Mouse (Mus musculus): ENCODE data around the gene Relch. TPM values are rescaled to one million over a fixed set of nuclear protein-coding genes. Genes with fewer than 3 reads are reported as not detected.
A peak's percentile ranks its signal among the peaks of the same experiment; 100 is the strongest.
"Not testable (repeated sequence)": the region's sequence is repeated elsewhere in the genome, so short reads cannot be mapped to it uniquely, and the experiment has no call there.

The Relch gene
- polyA plus RNA-seq, 1 experiment from 2014 or later, result 21.5 TPM

DNA sequence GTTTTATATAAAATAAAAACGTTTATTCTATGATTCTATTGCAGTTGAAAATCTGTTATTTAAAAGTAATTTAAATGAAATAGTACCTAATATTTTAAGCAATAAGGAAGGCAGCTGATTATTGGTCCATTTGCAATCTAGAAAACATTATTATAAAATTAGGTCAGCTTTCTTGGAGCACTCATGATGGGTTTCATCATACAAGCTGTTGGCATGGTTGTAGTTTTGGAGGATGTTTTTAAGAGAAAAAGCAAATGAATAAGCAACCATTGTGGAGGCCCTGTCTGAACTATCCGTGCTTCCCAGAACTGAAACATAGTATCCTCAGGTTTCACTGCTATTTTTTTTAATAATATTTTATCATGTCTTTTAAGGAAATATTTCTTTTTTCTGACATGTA, 31.9 kb downstream of the Relch start:
- ATAC-seq (ENCODE audit: low FRiP score, low TSS enrichment) (no peak), DNase-seq (ENCODE audit: low spot score) (no peak)
- H3K4me1 ChIP-seq (replicated peaks; ENCODE audit: control insufficient read depth, insufficient read depth), result no peaks in the 10 kb centered on the region
- no peak overlapping the region for H3K9ac ChIP-seq (ENCODE audit: low read length)
- H3K9me3 ChIP-seq (ENCODE audit: control insufficient read depth, low read length), result no peaks in the 10 kb centered on the region
- 89% methylated on average over 2 of the region's 2 CpGs for WGBS
- H3K36me3 ChIP-seq (ENCODE audit: control insufficient read depth, insufficient read depth, low read length), result no peaks in the 10 kb centered on the region
- no peak overlapping the region for H3K27ac ChIP-seq (replicated peaks)
- H3K4me2 ChIP-seq (replicated peaks; ENCODE audit: low read depth), result no peak overlapping the region
- TF ChIP-seq EP300 (optimal IDR thresholded peaks at IDR 0.05), result no peak
- no peak for TF ChIP-seq CTCF (IDR thresholded peaks at IDR 0.05; ENCODE audit: low read depth)
- H3K27me3 ChIP-seq (ENCODE audit: control insufficient read depth, insufficient read depth, low read length), result no peaks in the 10 kb centered on the region
- no peak overlapping the region for H3K4me3 ChIP-seq (ENCODE audit: low read depth, low read length)

DNA sequence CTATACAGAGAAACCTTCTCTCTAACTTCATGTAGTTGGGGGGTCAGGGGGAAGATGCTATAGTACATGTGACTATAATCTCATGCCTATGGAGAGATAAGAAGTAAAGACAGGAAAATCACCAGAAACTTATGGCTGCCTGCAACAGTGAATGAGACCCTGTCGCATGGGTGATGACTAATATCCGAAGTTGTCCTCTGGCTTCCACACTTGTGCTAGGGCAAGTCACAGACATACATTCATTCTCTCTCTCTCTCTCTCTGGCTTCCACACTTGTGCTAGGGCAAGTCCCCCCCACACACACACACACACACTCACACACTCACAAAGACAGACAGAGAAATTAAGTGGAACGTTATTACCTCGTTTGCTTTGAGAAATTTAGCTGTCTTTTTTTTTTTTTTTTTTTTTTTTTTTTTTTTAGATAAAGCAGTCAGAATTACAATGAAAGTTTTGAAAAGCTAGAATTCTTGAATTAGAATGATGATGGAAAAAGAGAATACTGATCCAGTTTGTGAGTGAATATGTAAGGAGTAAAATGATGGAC, 37.4 kb downstream of the Relch start:
- Histone ChIP-seq H3K27ac (replicated peaks) (no peak overlapping the region), H3K4me3 (ENCODE audit: low read depth, low read length) (no peak overlapping the region), H3K36me3 (ENCODE audit: control insufficient read depth, insufficient read depth, low read length) (0 out of 2 replicates have a peak, but pooled peaks cover 2% of the 10 kb centered on the region), H3K4me2 (replicated peaks; ENCODE audit: low read depth) (no peak overlapping the region), H3K9me3 (ENCODE audit: control insufficient read depth, low read length) (no peaks in the 10 kb centered on the region), H3K27me3 (ENCODE audit: control insufficient read depth, insufficient read depth, low read length) (no peaks in the 10 kb centered on the region), H3K4me1 (replicated peaks; ENCODE audit: control insufficient read depth, insufficient read depth) (no peaks in the 10 kb centered on the region), H3K9ac (ENCODE audit: low read length) (no peak overlapping the region)
- 92% methylated on average over 4 of the region's 4 CpGs for WGBS
- ATAC-seq (ENCODE audit: low FRiP score, low TSS enrichment) (no peak), DNase-seq (ENCODE audit: low spot score) (no peak)
- TF ChIP-seq EP300 (optimal IDR thresholded peaks at IDR 0.05) (no peak), CTCF (IDR thresholded peaks at IDR 0.05; ENCODE audit: low read depth) (no peak)

DNA sequence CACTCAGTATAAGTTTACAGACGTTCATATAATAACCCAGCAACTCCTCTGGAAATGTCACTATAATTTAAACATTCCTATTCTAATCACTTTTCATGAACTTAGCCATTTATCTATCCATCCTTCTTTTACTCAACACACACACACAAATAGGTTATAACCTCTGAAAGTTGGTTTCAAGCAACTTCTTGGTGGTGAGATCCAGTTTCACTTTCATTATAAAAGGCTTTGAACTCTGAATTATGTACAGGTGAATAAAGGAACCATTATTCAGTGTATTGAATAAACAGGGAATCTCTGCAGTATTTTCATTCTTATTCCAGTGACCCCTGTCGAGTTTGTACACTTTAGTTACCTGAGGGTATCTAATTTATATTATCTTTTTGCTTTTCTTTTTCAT, 45.8 kb downstream of the Relch start:
- no peaks in the 10 kb centered on the region for H3K4me1 ChIP-seq (replicated peaks; ENCODE audit: control insufficient read depth, insufficient read depth)
- ATAC-seq (ENCODE audit: low FRiP score, low TSS enrichment), result no peak
- 69% methylated on average over 2 of the region's 2 CpGs for WGBS

GRCm38 (mm10) chr1:105711227-105711626, 47.6 kb downstream of the Relch start:
- no peak for ATAC-seq (ENCODE audit: low FRiP score, low TSS enrichment)
- Histone ChIP-seq H3K4me1 (replicated peaks; ENCODE audit: control insufficient read depth, insufficient read depth) (no peaks in the 10 kb centered on the region), H3K4me3 (ENCODE audit: low read depth, low read length) (no peak overlapping the region), H3K9ac (ENCODE audit: low read length) (no peak overlapping the region), H3K27ac (replicated peaks) (no peak overlapping the region), H3K9me3 (ENCODE audit: control insufficient read depth, low read length) (no peaks in the 10 kb centered on the region), H3K36me3 (ENCODE audit: control insufficient read depth, insufficient read depth, low read length) (0 out of 2 replicates have a peak, but pooled peaks cover 4% of the 10 kb centered on the region), H3K4me2 (replicated peaks; ENCODE audit: low read depth) (no peak overlapping the region), H3K27me3 (ENCODE audit: control insufficient read depth, insufficient read depth, low read length) (no peaks in the 10 kb centered on the region)
- 18% methylated on average over 1 of the region's 1 CpGs for WGBS
- peak; percentile 16 for DNase-seq (ENCODE audit: low spot score)
- TF ChIP-seq EP300 (optimal IDR thresholded peaks at IDR 0.05), result no peak
- peak; percentile 71 for TF ChIP-seq CTCF (IDR thresholded peaks at IDR 0.05; ENCODE audit: low read depth)

More for the DNA sequence above, 45.8 kb downstream of the Relch start:
- no peak overlapping the region for H3K9ac ChIP-seq (ENCODE audit: low read length)
- H3K9me3 ChIP-seq (ENCODE audit: control insufficient read depth, low read length), result no peaks in the 10 kb centered on the region
- no peak overlapping the region for H3K4me3 ChIP-seq (ENCODE audit: low read depth, low read length)
- no peak for TF ChIP-seq CTCF (IDR thresholded peaks at IDR 0.05; ENCODE audit: low read depth)
- TF ChIP-seq EP300 (optimal IDR thresholded peaks at IDR 0.05), result no peak
- H3K27ac ChIP-seq (replicated peaks), result no peak overlapping the region
- H3K27me3 ChIP-seq (ENCODE audit: control insufficient read depth, insufficient read depth, low read length), result no peaks in the 10 kb centered on the region
- H3K4me2 ChIP-seq (replicated peaks; ENCODE audit: low read depth), result no peak overlapping the region
- H3K36me3 ChIP-seq (ENCODE audit: control insufficient read depth, insufficient read depth, low read length), result 0 out of 2 replicates have a peak, but pooled peaks cover 6% of the 10 kb centered on the region
- DNase-seq (ENCODE audit: low spot score), result no peak

GRCm38 (mm10) chr1:105712822-105713221, 49.2 kb downstream of the Relch start:
- DNase-seq (ENCODE audit: low spot score) (no peak), ATAC-seq (ENCODE audit: low FRiP score, low TSS enrichment) (no peak)
- H3K4me3 ChIP-seq (ENCODE audit: low read depth, low read length), result no peak overlapping the region
- H3K27ac ChIP-seq (replicated peaks), result no peak overlapping the region
- H3K9ac ChIP-seq (ENCODE audit: low read length), result no peak overlapping the region
- H3K4me1 ChIP-seq (replicated peaks; ENCODE audit: control insufficient read depth, insufficient read depth), result no peaks in the 10 kb centered on the region
- H3K27me3 ChIP-seq (ENCODE audit: control insufficient read depth, insufficient read depth, low read length), result no peaks in the 10 kb centered on the region
- H3K9me3 ChIP-seq (ENCODE audit: control insufficient read depth, low read length), result no peaks in the 10 kb centered on the region
- no peak for TF ChIP-seq EP300 (optimal IDR thresholded peaks at IDR 0.05)
- TF ChIP-seq CTCF (IDR thresholded peaks at IDR 0.05; ENCODE audit: low read depth), result no peak
- H3K4me2 ChIP-seq (replicated peaks; ENCODE audit: low read depth), result no peak overlapping the region
- 79% methylated on average over 2 of the region's 2 CpGs for WGBS
- H3K36me3 ChIP-seq (ENCODE audit: control insufficient read depth, insufficient read depth, low read length), result 0 out of 2 replicates have a peak, but pooled peaks cover 4% of the 10 kb centered on the region

- no peak for ATAC-seq (ENCODE audit: low FRiP score, low TSS enrichment)
- H3K27me3 ChIP-seq (ENCODE audit: control insufficient read depth, insufficient read depth, low read length), result no peaks in the 10 kb centered on the region
- no peak overlapping the region for H3K4me3 ChIP-seq (ENCODE audit: low read depth, low read length)
- 65% methylated on average over 1 of the region's 1 CpGs for WGBS
- H3K9ac ChIP-seq (ENCODE audit: low read length), result no peak overlapping the region
- H3K4me2 ChIP-seq (replicated peaks; ENCODE audit: low read depth), result no peak overlapping the region
- 0 out of 2 replicates have a peak, but pooled peaks cover 6% of the 10 kb centered on the region for H3K36me3 ChIP-seq (ENCODE audit: control insufficient read depth, insufficient read depth, low read length)
- H3K27ac ChIP-seq (replicated peaks), result no peak overlapping the region
- no peaks in the 10 kb centered on the region for H3K4me1 ChIP-seq (replicated peaks; ENCODE audit: control insufficient read depth, insufficient read depth)
- DNase-seq (ENCODE audit: low spot score), result no peak
- TF ChIP-seq EP300 (optimal IDR thresholded peaks at IDR 0.05) (no peak), CTCF (IDR thresholded peaks at IDR 0.05; ENCODE audit: low read depth) (no peak)
- no peaks in the 10 kb centered on the region for H3K9me3 ChIP-seq (ENCODE audit: control insufficient read depth, low read length)
These were observed 54.7 kb downstream of the Relch start for GRCm38 (mm10) chr1:105718358-105718757.

DNA sequence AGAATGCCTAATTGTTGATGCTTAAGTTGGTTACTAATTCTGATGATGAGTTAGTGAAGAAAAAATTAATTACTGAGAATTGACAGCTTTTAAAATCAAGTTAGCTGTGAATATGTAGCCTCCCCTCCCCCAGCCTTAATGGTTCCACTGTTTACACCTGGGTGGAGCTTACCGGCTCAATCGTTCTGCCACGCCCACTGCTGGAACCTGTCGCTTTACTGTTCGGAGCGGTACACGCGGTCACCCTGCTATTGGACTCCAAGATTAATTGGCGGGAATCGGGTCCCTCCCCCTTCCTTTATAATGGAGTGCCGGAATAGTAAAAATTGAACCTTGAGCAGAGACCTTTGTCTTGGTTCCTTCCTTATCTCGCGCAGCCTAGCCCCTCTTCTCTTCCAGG, 65.6 kb downstream of the Relch start:
- not testable (repeated sequence) for H3K36me3 ChIP-seq (ENCODE audit: control insufficient read depth, insufficient read depth, low read length); H3K4me2 ChIP-seq (replicated peaks; ENCODE audit: low read depth); H3K4me1 ChIP-seq (replicated peaks; ENCODE audit: control insufficient read depth, insufficient read depth); ATAC-seq (ENCODE audit: low FRiP score, low TSS enrichment); H3K4me3 ChIP-seq (ENCODE audit: low read depth, low read length); H3K27me3 ChIP-seq (ENCODE audit: control insufficient read depth, insufficient read depth, low read length); H3K9ac ChIP-seq (ENCODE audit: low read length); H3K27ac ChIP-seq (replicated peaks); H3K9me3 ChIP-seq (ENCODE audit: control insufficient read depth, low read length); DNase-seq (ENCODE audit: low spot score)
- WGBS, result 93% methylated on average over 12 of the region's 13 CpGs
